Mouse (Mus musculus): ENCODE measurements around the gene Efna5.

DNA sequence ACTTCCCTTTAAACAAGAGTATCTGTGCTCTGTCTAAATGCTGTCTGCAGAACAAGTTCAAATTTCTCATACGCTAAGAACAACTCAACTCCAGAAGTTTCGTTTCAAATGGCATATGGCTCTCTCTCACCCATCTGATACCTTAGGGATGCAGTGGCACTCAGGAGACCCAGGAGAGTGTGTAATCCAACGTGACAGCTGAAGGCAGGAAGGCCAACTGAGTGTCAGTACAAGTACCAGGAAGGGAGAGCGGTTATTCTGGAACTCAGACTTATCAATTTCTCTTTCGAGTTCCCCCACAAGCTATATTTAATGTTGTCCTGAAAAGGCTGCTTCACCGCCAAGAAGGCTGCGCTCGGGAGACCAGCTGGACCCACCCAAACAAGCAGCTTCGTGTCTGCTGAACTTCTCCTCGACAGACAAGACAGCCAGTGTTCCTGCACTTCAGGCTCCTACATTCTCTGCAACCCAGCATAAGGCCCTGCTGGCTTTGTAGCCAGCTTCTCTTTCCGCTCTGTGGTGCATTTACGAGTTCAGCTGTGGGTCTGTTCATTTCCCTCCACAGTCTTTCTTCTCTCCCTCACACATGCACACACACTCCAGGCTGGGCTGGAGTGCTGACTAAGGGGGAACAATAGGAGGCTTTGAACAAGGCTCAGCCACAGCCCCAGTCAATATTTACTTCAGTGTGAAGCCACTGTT, 18.7 kb downstream of the Efna5 start:
- TF ChIP-seq CTCF (IDR thresholded peaks at IDR 0.05; ENCODE audit: low read depth, low read length) (no peak), GATA1 (IDR thresholded peaks at IDR 0.05; ENCODE audit: borderline replicate concordance, low read length) (no peak), TAL1 (conservative IDR thresholded peaks at IDR 0.05; ENCODE audit: low read depth, low read length) (no peak)
